Mouse (Mus musculus): ENCODE measurements around the gene Dnm3.

Gene Dnm3

DNA sequence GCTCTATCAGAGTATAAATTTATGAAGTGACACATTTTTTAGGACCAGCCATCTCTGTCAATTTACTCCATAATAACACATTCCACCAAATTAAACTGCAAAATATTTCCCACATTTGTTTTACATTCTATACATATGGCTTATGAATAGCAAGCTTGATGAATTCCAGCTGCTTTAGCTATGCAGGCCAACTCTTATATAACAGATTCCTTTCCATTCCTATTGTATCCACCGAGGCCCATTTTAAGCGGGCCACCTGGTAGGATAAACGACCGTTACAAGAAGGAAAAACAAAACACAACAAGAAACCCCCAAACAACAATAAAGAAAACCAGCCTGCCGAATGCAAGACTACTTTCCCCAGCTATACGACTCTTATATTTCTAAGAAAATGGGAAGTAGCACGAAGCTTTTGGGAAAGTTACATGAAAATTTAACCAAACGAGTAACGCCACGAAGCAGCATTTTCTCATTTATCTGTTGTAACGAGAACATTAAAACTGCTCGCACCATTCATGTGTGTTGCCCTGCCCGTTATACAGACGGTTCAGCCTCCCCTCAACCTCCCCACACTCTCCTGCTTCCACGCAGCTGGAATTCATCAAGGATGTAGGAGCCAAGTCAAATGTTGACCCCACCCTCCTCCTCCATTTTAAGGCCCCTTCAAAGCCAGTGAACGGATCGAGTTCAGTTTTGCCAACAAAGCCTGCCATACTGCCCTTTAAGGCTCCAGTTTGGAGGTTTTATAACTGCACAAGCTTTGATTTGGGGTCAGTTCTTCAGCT, 403.0 kb downstream of the Dnm3 start:
- DNase-seq (ENCODE audit: low read depth, low spot score), result peak; percentile 86

DNA sequence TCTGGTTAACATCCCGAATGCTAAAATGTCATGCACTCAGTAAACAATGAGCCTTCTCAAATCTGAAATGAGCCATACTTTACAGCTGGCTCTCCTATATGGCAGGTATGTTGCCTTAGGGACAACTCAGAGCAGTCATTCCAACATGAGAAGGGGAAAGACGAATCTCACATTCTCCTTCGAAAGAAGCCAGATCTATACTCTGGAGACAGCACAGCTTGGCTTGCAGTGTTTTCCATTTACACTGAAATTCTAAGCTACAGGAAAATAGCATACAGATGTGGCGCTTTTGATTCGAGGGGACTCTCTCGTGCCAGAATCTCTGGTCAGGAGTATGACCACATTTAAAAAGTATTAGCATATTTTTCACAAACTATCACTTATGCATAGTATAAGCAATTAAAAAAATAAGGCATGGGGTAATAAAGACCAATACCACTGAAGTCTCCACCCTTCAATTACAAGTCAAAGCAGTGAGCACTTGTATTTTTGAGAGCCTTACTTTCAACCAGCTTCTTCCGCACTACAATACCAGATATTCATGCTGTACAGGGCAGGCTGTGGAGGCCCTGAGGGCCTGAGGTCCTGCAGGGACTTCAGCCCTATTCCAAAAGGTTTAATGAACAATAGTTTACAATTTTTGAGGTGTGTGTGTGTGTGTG, 404.8 kb downstream of the Dnm3 start:
- DNase-seq (ENCODE audit: low read depth, low spot score), result no peak

DNA sequence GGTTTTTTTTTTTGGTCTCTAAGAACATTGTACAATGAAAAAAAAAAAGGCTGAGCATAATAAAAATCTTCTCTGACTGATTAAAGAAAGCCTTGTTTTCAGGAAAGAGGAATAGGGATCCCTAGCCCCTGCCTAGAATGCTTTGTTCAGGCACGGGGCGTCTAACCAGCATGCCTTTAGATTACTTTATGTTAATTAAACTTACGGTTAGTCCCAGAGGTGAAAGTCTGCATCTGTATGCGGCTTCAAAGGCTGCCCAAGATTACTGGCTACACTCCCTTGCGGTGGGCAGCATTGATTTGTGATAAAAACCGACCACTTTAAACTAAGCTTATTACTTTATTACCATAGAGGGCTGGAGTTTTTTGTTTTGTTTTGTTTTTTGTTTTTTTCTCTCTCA, 424.2 kb downstream of the Dnm3 start:
- DNase-seq (ENCODE audit: low read depth, low spot score), result no peak

DNA sequence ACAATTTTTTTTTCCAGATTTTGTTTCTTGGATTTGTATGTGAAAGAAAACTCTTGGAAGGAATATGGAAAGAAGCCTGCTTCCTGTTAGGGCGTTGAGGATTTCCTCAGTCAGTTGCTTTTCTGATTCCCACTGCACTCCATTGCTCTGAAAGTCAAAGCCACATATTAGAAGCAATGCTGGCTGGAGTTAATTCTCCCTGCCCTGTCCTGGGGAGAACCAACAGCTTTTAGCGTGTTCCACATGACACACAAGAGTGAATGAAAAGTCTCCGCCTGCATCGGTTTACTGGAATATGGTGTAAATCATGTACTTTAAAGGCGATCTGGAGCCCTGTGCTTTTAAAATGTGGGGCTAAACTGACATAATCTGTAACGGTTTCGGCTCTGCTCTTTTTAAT, 424.6 kb downstream of the Dnm3 start:
- DNase-seq (ENCODE audit: low read depth, low spot score), result no peak

DNA sequence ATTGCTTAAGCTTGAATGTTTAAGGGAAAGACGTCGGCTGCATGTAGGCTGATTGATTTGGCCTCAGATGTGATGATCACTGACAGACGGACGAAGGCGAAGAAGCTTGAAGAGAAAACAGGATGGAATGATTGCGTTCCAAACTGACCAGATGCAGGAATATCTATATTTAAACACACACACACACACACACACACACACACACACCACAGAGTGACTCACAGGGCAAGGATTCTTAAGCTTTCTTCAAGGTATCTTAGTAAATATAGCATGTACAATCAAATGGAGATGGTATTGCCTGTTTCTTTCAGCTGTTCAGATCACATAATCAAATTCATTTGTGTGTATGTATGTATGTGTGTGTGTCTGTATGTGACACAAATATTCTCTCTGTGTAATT, 425.1 kb downstream of the Dnm3 start:
- DNase-seq (ENCODE audit: low read depth, low spot score), result no peak

DNA sequence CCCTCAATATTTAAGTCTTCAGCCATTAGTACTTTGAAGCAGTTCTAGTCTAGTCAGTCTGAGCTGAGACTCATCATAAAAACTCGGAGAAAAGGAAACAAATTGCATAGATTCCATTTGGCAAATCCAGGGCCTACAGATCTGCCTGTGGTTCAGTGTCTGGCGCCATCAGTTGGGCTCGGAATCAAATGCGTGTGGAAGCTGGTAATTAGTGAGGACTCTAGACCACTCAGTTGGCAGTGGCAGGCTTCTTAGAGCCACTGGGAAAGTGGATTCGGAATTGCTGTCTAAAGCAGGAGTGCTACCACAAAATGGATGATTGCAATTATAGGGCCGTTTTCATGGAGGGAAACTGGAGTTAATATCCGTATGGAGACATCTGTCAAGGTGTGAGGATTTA, 425.7 kb downstream of the Dnm3 start:
- no peak for DNase-seq (ENCODE audit: low read depth, low spot score)

DNA sequence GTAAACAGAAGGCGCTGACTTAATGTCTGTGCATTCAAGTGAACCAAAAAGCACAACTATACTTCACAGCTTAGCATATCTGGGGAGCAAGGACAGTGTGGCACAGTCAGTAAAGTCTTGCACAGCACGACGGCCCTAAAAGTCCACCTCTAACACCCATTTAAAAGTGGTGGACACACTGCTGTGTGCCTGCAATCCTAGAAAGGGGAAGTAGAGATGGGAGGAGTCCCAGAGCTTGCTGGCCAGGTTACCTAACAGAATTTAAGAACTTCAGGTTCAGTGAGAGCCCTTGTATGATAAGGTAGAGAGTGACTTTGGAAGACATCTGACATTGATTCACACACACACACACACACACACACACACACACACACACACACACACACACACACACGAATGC, 426.1 kb downstream of the Dnm3 start:
- no peak for DNase-seq (ENCODE audit: low read depth, low spot score)

DNA sequence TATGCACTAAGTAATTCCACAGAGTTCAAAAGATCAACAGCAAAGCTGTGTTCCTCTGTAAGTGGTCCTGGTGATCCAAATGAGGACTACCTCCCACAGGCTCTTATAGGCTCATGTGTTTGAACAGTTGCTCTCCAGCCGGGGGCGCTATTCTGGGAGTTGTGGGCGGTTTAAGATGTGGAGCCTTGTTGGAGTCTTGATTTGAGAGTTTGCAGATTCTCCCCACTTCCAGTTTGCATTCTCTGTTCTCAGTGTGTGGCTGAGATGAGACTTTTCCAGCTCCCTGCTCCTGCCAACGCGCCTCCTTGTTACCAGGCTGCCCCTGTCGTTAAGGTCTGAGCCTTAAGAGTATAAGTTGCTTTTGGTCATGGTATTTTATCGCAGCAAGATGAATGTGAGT, 430.2 kb downstream of the Dnm3 start:
- DNase-seq (ENCODE audit: low read depth, low spot score), result no peak

DNA sequence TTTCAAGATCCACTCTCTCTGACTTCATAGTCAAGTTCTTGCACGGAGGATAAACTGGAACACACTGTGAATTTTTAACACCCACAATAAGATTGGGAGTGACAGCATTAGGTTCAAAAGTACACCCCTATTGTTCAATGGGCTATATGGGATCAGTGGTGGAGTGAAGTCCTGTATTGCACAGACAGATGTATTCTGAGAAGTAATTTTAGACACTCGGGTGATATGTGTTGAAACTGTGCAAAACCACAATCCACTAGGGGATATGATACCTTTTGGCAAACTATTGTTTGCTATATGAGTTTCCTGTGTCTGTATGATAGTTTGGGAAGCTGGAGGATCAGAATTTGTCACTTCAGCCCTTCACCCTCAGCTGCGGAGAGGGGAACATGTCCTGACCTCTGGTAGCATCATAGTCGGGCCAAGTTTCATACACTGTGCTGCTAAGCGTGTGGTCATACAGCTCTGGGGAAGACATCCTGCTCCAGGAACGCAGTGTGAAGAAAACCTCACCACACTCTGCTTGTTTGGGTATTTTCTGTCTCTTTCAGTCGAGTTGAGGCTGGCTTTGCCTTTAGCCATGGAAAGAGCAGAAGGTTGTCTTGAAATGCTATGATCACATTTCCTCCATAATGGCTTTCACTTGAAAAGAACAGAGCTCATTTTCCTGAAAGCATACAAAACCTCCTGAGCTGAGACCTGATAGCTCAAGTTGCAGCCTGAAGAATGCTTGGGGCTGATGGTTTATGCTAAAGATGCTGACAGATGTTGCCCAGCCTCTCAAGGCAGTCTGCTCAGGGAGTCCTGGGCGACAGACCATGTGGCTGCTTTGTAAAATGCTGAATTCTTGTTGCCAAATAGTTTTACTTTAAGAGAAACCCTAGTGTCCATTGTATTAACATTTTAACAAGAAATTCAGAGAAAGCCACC, 433.8 kb downstream of the Dnm3 start:
- DNase-seq (ENCODE audit: low read depth, low spot score), result peak; percentile 52

DNA sequence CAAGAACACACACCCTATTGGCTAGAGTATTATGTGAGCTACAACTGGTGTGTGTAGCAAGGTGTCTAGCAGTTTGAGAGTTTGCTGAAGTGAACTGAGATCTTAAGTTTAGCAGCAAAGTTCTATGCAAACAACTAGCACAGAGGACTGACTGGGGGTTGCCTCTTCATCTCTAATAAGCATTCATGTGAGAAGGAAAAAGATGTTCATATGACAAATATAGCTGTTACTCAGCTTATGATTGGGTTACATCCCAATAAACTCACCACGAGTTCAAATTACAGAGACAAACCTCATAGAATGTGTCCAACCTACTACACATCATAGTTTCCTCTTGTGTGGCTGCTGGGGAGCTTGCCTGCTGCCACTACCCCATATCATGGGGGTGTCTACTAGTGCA, 434.6 kb downstream of the Dnm3 start:
- no peak for DNase-seq (ENCODE audit: low read depth, low spot score)

DNA sequence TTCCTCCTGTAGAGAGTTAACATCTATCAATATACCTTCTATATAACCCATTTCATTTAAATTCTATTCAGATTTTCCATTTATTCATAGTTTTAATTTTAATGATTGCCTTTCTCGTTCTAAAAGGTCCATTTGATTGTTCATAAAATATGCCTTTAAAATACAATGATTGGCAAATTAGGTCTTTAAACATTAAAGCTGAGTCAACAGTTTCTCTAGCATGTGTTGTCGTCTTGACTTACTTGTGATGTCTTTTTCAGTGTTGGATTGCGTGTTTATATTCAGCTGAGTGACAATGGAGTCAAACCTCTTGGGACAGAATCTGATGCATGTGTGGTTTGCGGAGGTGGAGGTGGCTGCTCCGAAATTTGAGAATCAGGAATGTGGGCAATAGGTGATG, 435.4 kb downstream of the Dnm3 start:
- no peak for DNase-seq (ENCODE audit: low read depth, low spot score)

DNA sequence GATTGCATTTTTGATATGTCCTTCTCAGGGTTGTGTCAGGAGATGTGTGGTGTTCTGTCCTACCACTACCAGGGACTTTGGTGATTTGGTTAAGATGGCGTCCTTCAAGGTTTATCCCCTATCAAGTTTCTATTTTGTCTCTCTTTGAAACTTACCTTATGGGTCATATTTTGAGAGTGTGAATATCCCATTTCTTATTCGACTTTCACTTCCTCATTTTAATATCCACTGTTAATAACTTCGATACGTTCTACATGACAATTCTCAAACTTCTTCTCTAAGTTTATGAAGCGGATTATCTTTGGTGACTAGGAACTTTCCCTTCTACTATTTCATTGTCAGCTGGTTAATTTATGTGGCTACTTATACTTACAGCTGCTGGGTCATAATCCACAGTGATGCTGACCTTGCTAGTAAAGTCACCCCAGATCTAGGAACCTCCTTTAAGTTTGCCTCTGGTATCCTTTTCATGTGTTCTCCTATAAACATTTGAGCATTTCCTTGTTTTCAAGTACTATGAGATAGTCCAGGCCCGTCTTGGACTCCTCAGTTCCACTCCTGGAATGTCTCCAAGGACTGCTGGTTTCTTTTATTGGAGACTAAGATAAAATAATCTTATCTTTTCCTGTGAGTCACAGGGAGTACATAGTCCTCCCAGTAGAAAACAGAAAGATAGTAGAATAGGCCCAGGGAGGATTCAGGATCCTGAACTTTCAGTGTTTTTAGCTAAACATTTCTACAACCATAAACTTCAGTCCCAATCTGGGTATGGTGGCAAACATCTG, 437.2 kb downstream of the Dnm3 start:
- no peak for DNase-seq (ENCODE audit: low read depth, low spot score)

DNA sequence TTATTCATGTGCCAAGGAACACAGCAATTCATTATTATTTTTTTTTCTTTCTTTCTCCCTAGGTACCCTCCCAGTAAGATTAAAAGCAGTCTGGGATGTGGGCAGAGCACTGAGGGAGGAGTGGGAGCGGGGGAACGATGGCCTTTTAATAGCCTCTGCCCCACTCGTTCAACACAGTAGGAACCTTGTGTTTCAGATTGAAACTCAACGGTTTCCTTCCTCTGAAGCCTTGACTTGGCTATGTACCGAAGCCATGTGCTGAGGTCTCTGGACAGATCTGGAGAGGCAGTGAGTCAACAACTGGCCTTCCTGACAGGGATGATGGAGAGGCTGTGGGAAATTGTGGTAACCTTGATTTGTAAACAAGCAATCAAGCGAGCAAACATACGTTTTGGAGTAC, 438.0 kb downstream of the Dnm3 start:
- no peak for DNase-seq (ENCODE audit: low read depth, low spot score)

DNA sequence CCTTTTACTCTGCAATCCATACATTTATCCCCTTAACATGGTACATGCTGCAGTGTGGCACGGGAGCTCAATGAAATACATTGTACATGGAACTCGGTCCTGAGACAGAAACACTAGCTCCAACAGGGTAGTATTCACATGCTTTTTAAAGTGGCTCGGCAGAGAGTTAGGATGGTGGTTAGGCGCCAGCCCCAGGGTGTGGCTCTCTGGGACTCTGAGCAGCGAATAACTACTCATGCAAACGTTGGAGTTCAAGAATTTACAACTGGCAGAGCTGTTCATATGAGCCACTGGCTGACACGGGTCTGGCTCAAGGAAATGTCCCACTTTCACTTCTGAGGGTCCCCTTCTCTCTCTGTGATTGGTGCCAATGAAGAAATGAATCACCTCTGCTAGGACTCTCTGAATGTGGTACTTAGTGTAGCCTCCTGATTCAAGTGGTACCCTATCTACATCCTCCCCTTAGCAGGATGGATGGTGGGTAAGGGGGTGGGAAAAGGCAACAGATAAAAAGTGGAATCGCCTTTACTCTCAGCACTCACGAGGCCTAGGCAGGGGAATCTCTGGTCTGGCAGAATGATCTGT, 438.7 kb downstream of the Dnm3 start:
- no peak for DNase-seq (ENCODE audit: low read depth, low spot score)

DNA sequence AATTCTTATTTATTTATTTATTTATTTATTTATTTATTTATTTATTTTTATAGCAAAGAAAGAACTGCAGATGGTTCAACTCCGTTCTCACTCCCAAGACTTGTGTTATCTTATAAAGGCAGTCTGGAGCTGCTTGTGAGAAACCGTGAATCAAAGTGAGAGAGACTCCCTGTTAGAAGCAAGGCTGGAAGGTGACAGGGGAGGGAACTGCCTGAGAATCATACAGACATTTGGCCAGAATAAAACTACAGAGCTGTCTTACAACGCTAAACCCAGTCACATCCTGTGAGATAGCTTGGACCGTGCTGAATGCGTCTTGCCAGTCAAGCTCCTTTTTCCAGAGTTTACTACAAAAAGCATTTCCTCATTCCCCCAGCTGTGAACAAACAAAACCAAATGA, 439.4 kb downstream of the Dnm3 start:
- DNase-seq (ENCODE audit: low read depth, low spot score), result no peak

DNA sequence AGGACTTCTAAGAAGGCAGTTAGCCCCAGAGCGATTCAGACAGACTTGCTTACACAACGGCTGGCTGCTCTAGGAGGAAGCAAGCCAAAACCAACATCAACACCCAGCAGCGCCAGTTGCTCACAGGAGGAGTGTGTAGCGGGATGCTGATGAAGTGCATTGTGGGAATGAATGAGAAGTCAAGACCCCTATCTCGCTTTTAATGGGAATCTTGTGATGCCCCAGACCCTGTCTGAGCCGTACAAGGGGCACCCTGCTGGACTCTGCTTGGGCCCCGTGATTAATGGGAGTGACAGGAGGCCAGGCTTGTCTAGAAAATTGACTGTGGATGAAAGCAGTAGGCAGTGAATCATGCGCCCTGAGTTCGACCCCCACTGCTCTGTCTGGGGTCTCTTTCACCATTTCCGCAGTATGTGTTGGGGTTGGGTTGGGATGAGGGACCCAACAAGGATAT, 439.8 kb downstream of the Dnm3 start:
- DNase-seq (ENCODE audit: low read depth, low spot score), result peak; percentile 48

DNA sequence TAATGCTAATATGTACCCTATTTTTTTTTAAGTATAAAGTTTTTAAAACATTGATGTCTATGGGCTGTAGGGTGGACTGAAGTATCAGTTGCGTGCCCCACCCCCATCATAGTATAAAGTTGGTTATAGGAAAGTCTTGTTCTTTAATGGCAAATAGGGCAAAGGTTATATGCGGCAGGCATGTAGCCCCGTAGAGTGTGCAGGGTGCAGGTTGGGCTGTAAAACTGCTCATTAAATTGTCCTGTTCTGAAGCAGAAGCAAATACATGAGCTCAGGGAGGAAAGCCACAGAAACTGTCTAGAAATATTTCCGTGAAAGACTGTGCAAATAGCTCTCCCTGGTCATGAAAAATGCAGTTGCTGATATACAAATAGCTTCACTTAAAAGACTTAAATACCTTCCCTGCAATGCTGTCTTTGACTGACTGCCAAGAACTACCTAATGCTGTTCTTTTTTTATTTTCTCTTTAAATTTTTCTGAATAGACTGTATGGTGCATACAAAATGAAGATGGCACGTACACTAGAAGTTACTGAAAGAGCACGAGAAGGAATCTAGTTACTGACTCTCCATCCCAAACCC, 440.6 kb downstream of the Dnm3 start:
- DNase-seq (ENCODE audit: low read depth, low spot score), result peak; percentile 77

DNA sequence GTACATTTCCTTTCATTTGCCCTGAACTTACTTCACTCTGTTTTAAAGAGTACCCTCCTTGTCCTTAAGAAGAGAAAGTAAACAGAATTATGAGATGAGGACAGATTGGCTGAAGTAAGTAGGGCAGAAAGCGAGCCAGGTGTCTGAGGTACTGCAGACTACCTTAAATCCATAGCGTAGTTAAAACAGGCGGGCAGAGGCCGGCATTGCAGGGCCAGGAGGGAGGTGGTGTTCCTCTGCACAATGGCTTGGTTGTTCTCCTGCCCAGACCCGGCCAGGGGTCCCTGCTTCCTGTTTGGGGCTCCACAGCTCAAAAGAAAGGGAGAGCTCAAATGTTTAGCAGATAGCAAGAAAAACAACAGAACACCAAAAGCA, 441.4 kb downstream of the Dnm3 start:
- DNase-seq (ENCODE audit: low read depth, low spot score), result peak; percentile 83

DNA sequence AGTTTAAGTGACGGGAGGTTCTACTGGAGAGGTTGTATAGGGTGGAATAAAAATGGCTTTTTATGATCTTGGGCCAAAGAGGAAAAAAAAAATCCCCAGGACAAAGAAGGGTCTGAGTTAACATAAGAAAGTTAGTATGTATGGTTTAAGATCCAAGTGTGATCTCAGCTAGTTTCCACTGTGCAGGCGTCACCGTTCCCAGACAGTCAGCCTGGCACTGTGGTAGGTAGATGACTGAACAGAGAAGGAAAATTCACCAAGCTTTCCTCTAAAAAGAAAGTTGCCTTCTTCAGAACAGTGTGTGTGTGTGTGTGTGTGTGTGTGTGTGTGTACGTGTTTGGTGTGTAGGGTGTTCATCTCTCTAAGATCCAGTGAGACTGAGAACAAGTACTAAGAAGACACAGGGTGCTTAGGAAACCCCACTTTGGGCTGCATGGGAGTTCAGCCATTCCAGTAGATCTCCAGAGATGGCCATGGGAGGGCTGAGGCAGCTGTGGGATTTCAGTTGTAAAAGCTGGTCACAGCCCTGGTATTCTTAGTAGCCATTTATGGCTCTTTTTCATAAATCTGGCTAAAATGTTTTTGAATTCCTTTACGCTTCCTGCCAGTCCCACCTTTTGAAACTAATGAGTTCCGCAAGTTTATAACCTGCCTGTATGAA, 441.9 kb downstream of the Dnm3 start:
- DNase-seq (ENCODE audit: low read depth, low spot score), result no peak

DNA sequence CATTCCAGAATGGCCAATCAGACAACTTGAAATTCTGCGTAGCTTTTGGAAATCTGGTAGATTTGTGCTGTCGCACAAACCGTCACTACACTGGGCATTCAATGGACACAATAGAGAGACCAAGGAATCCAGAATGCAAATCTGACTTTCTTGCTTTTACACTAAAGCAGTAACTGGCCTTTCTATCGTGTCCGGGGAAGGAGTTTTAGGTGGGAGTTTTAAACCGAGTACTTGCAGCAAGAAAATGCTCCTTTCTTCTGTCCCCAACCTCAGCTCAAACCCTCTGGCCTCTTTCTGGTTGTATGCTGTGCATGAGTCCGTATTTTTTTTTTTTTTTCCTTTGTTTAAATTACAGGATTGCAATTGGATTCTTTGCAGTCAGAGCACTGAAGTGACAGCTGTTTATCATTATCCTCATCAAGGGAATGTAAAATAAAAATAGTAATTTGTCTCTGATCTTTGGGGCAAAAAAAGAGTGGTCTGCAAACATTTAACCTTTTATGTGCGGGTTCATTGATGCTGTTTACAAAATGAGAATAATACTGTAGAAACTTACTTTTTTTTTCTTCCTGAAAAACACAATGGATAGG, 454.1 kb downstream of the Dnm3 start:
- DNase-seq (ENCODE audit: low read depth, low spot score), result no peak
